Mouse (Mus musculus) E14TG2a.4 (cell line): ENCODE measurements around the gene L3hypdh.
A peak's percentile ranks its signal among the peaks of the same experiment; 100 is the strongest.

Experiments used
- H3K27me3 ChIP-seq: 2 replicates; pipeline ENCODE4 v1.6.1; 2014; ENCODE audit warnings: low read length, control low read depth; ENCODE audit not compliant: insufficient read depth
- H3K36me3 ChIP-seq: 2 replicates; pipeline ENCODE4 v1.6.1; 2014; ENCODE audit warnings: low read length, control low read depth; ENCODE audit not compliant: insufficient read depth
- H3K4me1 ChIP-seq: replicated peaks from 2 replicates; pipeline ENCODE4 v1.6.1; 2014; ENCODE audit warnings: low read depth, low read length, control low read depth
- H3K4me3 ChIP-seq: replicated peaks from 2 replicates; pipeline ENCODE4 v1.5.1; 2014; ENCODE audit warnings: mild to moderate bottlenecking, low read length
- H3K9me3 ChIP-seq: 2 replicates; pipeline ENCODE4 v1.6.1; 2014; ENCODE audit warnings: low read length, control low read depth
- CTCF ChIP-seq: conservative IDR thresholded peaks from 2 replicates; pipeline ENCODE4 v1.5.1; 2014; ENCODE audit warnings: low read length
- NANOG ChIP-seq: IDR thresholded peaks from 2 replicates; pipeline ENCODE4 v1.6.1; 2014; ENCODE audit warnings: borderline replicate concordance, low read length, mixed read lengths
- POU5F1 ChIP-seq: IDR thresholded peaks from 2 replicates; pipeline ENCODE4 v1.6.1; 2014; ENCODE audit warnings: low read length, borderline replicate concordance

Gene L3hypdh

DNA sequence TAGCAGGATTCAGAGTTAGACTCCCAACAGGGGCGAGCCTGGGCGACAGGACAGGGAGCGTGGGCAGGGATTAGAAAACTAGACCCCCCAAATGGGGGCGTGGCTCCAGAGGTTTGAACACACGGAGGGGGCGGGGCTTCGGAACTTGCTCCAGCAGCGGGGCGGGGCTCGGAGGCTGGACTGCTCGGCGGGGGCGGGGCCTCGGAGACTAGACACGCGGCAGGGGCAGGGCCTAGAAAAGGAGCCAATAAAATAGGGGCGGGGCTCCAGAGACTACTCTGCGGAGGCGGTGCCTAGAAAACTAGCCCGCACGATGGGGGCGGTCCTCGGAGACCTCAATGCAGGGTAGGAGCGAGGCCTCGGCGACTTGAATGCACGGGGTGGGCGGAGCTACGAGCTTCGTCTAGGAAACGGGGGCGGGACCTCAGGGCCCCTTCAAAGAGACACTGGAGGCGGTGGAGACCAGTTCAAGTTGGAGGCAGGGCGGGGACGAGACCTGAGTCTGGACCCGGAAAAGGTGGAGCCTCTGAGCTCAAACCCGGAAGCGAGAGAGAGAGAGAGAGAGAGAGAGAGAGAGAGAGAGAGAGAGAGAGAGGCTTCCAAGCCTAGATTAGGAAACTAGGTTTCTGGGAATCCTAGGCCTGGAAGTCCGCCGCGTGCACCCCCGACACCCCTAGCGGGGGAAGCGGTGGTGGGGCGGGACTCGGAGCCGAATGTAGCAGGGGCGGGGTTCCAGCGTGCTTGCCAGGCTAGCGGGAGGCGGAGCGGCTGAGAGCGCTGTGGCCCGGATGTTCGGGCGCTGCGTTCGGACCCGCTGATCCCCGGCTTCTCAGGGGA, at the start of gene L3hypdh, which contains the start of gene Jkamp:
Gene L3hypdh, minus strand, starts transcription at position 111 of the 837 bp plus-strand sequence.
Gene Jkamp, plus strand, starts transcription at position 261 of the 837 bp plus-strand sequence.
- Histone ChIP-seq H3K27me3 (no peaks in the 10 kb centered on the region), H3K4me1 (peaks cover 43% of the 10 kb centered on the region), H3K36me3 (peaks cover 9% of the 10 kb centered on the region), H3K4me3 (peak within 1 kb of the TSS; percentile 91), H3K9me3 (no peaks in the 10 kb centered on the region)
- no peak for TF ChIP-seq CTCF

DNA sequence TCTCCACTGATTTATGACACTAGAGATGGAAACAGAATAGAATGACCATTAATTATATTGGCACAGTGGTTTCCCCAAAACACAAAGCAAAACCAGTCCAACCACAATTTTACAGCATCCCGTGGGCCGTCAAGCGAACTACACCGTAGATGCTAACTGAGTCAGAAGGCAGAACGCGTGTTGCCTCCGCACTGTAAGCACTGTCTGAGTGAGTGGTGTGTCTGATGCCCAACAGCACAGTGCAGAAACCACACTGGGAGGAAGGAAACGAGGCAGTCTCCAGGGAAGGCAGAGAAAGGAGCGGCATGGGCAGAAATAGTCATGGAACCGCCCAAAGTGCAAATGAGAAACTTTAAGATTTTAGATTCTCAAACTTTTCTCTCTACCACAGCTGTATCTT, 44.0 kb upstream of the L3hypdh start:
- no peaks in the 10 kb centered on the region for H3K27me3 ChIP-seq
- H3K4me3 ChIP-seq, result no peak overlapping the region
- H3K9me3 ChIP-seq, result no peaks in the 10 kb centered on the region
- TF ChIP-seq POU5F1, result no peak
- TF ChIP-seq NANOG, result no peak
- no peak for TF ChIP-seq CTCF
- H3K4me1 ChIP-seq, result 0 out of 2 replicates have a peak, but pooled peaks cover 3% of the 10 kb centered on the region
- H3K36me3 ChIP-seq, result no peaks in the 10 kb centered on the region

- peak overlapping the region; percentile 60 for H3K4me3 ChIP-seq
- H3K27me3 ChIP-seq, result no peaks in the 10 kb centered on the region
- no peaks in the 10 kb centered on the region for H3K36me3 ChIP-seq
- no peak for TF ChIP-seq CTCF
- no peak for TF ChIP-seq NANOG
- no peak for TF ChIP-seq POU5F1
- H3K4me1 ChIP-seq, result peaks cover 33% of the 10 kb centered on the region
- no peaks in the 10 kb centered on the region for H3K9me3 ChIP-seq
These were observed 30.6 kb upstream of the L3hypdh start for GRCm38 (mm10) chr12:72115686-72116345.

- H3K4me3 ChIP-seq, result no peak overlapping the region
- TF ChIP-seq CTCF, result no peak
- TF ChIP-seq POU5F1, result no peak
- TF ChIP-seq NANOG, result no peak
- H3K9me3 ChIP-seq, result no peaks in the 10 kb centered on the region
- no peaks in the 10 kb centered on the region for H3K27me3 ChIP-seq
- no peaks in the 10 kb centered on the region for H3K36me3 ChIP-seq
- peaks cover 33% of the 10 kb centered on the region for H3K4me1 ChIP-seq
These were observed 29.9 kb upstream of the L3hypdh start for GRCm38 (mm10) chr12:72115126-72115525.

- no peak overlapping the region for H3K4me3 ChIP-seq
- H3K36me3 ChIP-seq, result peaks cover 14% of the 10 kb centered on the region
- peaks cover 16% of the 10 kb centered on the region for H3K4me1 ChIP-seq
- TF ChIP-seq CTCF (peak; percentile 65), POU5F1 (no peak)
- no peaks in the 10 kb centered on the region for H3K27me3 ChIP-seq
- no peaks in the 10 kb centered on the region for H3K9me3 ChIP-seq
These were observed 19.5 kb upstream of the L3hypdh start for GRCm38 (mm10) chr12:72104525-72105281.

GRCm38 (mm10) chr12:72104027-72104426, 18.8 kb upstream of the L3hypdh start:
- no peaks in the 10 kb centered on the region for H3K27me3 ChIP-seq
- peaks cover 16% of the 10 kb centered on the region for H3K4me1 ChIP-seq
- TF ChIP-seq CTCF, result no peak
- TF ChIP-seq POU5F1, result no peak
- TF ChIP-seq NANOG, result no peak
- H3K36me3 ChIP-seq, result peaks cover 17% of the 10 kb centered on the region
- H3K4me3 ChIP-seq, result no peak overlapping the region
- no peaks in the 10 kb centered on the region for H3K9me3 ChIP-seq

- TF ChIP-seq CTCF, result no peak
- no peak for TF ChIP-seq POU5F1
- TF ChIP-seq NANOG, result no peak
- Histone ChIP-seq H3K36me3 (peaks cover 23% of the 10 kb centered on the region), H3K4me1 (peaks cover 16% of the 10 kb centered on the region), H3K4me3 (no peak overlapping the region), H3K9me3 (no peaks in the 10 kb centered on the region), H3K27me3 (no peaks in the 10 kb centered on the region)
These were observed 17.5 kb upstream of the L3hypdh start for GRCm38 (mm10) chr12:72102776-72103175.

GRCm38 (mm10) chr12:72096966-72097365, 11.7 kb upstream of the L3hypdh start:
- no peaks in the 10 kb centered on the region for H3K9me3 ChIP-seq
- no peaks in the 10 kb centered on the region for H3K4me1 ChIP-seq
- H3K4me3 ChIP-seq, result no peak overlapping the region
- TF ChIP-seq POU5F1 (no peak), NANOG (no peak), CTCF (no peak)
- no peaks in the 10 kb centered on the region for H3K27me3 ChIP-seq
- peaks cover 79% of the 10 kb centered on the region for H3K36me3 ChIP-seq

DNA sequence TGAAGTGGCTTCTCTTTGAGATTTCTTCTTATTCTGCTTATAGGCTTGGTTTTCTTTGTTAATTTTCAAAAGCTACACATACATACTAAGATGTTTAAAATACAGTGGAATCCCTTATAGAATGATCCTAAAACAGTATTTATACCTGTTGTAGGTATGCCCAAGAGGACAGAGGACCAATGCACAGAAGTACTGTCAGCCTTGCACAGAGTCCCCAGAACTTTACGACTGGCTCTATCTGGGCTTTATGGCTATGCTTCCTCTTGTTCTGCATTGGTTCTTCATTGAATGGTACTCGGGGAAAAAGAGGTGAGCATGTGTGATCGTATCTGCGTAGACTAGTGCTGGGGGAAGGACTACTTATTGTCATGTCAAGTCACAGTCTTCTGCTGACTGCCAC, 4.6 kb upstream of the L3hypdh start:
- H3K4me1 ChIP-seq, result peaks cover 26% of the 10 kb centered on the region
- H3K4me3 ChIP-seq, result no peak overlapping the region
- TF ChIP-seq CTCF (no peak), POU5F1 (no peak), NANOG (no peak)
- peaks cover 46% of the 10 kb centered on the region for H3K36me3 ChIP-seq
- no peaks in the 10 kb centered on the region for H3K9me3 ChIP-seq
- H3K27me3 ChIP-seq, result no peaks in the 10 kb centered on the region
